Mouse (Mus musculus): ENCODE results near the gene Cfap299.

Cfap299 gene

DNA sequence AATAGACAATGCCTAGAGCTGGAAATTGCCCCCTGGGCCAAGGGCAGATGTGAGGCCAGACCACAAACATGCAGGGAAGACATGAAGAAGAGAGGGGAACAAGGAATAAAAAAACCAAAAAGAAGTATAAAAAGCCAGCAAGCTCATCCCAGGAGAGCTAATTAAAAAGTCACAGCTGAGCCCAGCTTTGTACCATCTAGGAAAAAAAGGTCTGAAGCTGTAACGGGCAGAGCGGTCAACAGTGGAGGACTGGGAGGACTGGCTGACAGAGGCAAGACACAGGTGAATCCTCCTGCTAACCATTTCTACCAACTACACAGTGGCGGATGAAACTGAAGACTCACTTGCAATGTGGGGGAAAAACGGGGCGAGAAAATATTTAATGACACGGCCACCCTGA, 505.2 kb downstream of the Cfap299 start:
- DNase-seq = no peak

- no peak for DNase-seq
Measured at GRCm38 (mm10) chr5:98842600-98843310, 513.7 kb downstream of the Cfap299 start.

DNA sequence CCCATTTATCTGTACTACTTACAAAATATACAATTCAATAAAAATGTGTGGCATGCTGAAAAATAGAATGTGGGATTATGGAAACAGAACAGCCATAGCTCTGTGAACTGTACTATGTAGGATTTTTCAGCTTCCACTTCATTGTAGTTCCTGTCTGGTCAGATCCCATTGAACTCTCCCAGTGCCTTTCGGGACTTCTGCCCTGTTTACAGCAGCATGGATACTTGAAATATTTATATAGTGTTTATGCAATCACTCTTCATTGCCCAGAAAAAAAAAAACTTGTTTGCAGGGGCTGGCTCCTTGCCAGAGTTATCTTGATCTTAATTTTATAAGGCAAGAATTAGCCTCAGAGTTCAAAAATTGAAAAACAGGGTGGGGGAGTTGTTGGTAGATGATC, 515.6 kb downstream of the Cfap299 start:
- DNase-seq = no peak

All from spleen, adult 18-20 months (tissue).